Mouse (Mus musculus): ENCODE results near the gene Nav2. TPM values are rescaled to one million over a fixed set of nuclear protein-coding genes. Genes with fewer than 3 reads are reported as not detected.

The Nav2 gene
- polyA plus RNA-seq, 1 experiment = 46.2 TPM

DNA sequence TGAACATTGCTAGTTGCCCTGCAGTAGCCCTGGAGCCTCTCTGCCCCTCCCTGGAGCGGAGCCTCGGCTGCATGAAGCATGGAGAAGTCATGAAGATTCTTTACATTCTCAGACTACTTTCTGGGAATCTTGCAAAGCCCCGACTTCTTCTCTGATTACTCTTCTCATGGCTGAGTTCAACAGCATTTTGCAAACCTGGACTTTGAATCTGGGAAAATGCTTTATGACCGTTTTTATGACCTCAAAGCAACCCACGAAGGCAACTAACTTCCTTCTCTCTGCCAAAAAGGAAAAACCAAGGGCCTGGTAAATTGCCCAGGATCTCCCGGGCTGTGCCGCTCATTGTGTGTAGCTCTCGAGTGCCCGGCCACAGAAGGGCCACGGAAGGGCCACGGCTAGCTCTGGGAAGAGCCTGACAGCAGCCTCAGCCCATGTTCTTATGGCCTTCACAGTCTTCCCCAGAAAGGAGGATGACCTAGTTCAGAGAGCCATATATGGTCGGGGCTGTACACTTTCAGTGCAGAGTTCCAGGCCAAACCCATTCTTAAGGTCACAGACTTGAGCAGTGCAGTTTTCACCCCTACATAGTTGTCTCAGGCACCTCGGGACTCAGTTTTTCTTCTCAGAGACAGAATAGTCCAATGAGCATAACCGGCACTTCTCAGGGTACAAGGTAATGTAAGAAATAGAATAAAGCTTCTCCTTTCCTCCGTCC, 409.8 kb downstream of the Nav2 start:
- Histone ChIP-seq H3K27ac (ENCODE audit: control insufficient read depth, insufficient read depth, low read length) (no peak overlapping the region), H3K4me1 (replicated peaks; ENCODE audit: control insufficient read depth, insufficient read depth, low read length) (no peaks in the 10 kb centered on the region), H3K36me3 (ENCODE audit: control insufficient read depth, insufficient read depth, low read length) (no peaks in the 10 kb centered on the region), H3K27me3 (ENCODE audit: control insufficient read depth, insufficient read depth, low read length) (no peaks in the 10 kb centered on the region), H3K4me3 (ENCODE audit: control insufficient read depth, insufficient read depth, low read length) (no peak overlapping the region)
- DNase-seq = no peak
- 59% methylated on average over 15 of the region's 15 CpGs for whole genome bisulfite sequencing
- no peak for TF ChIP-seq CTCF (IDR thresholded peaks at IDR 0.05; ENCODE audit: borderline replicate concordance, control insufficient read depth, extremely low read depth, insufficient read depth, low read length, poor library complexity)
- no peak for TF ChIP-seq POLR2A (IDR thresholded peaks at IDR 0.05; ENCODE audit: control insufficient read depth, extremely low read depth, insufficient read depth, low read length, poor library complexity)

DNA sequence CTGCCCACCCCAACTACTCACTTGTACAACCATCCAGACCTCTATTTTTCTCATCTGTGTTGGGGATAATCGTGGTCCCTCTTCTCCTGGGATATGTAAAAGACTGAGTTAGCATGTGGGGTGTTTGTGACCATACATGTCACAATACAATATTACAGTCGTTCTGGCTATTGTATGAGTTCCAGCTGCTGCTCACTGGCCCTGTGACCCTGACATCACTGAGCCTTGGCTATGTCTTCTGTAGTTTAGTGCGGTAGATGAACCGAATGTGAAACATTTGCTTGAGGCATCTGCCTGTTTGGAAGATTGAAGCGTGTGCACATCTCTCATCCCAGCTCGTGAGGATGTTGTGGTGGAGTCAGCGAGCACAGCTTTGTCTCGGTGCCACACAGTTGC, 410.4 kb downstream of the Nav2 start:
- DNase-seq = no peak
- H3K4me1 ChIP-seq (replicated peaks; ENCODE audit: control insufficient read depth, insufficient read depth, low read length) = no peaks in the 10 kb centered on the region
- H3K36me3 ChIP-seq (ENCODE audit: control insufficient read depth, insufficient read depth, low read length) = no peaks in the 10 kb centered on the region
- TF ChIP-seq CTCF (IDR thresholded peaks at IDR 0.05; ENCODE audit: borderline replicate concordance, control insufficient read depth, extremely low read depth, insufficient read depth, low read length, poor library complexity) = no peak
- TF ChIP-seq POLR2A (IDR thresholded peaks at IDR 0.05; ENCODE audit: control insufficient read depth, extremely low read depth, insufficient read depth, low read length, poor library complexity) = no peak
- 94% methylated on average over 8 of the region's 8 CpGs for WGBS
- no peaks in the 10 kb centered on the region for H3K27me3 ChIP-seq (ENCODE audit: control insufficient read depth, insufficient read depth, low read length)
- H3K4me3 ChIP-seq (ENCODE audit: control insufficient read depth, insufficient read depth, low read length) = no peak overlapping the region
- H3K27ac ChIP-seq (ENCODE audit: control insufficient read depth, insufficient read depth, low read length) = no peak overlapping the region

DNA sequence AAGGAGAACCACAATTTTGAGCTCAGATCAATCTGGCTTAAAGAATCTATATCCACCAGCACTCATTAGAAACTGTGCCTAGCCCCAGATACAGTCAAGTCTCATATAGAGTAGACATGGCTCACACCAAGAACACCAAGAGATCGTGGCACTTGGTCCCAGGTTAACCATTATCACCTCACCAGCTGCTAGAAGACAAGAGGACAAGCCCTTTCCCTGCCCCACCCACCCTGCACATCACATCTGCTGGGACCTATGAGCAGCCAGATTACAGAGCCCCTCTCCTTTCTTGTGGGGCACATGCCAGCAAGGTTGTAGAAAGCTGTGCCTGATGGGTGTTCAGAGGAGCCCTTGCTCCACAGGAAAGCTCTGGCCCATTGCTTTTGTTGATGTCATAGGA, 411.5 kb downstream of the Nav2 start:
- no peaks in the 10 kb centered on the region for H3K4me1 ChIP-seq (replicated peaks; ENCODE audit: control insufficient read depth, insufficient read depth, low read length)
- WGBS = 75% methylated on average over 1 of the region's 1 CpGs
- no peak for TF ChIP-seq CTCF (IDR thresholded peaks at IDR 0.05; ENCODE audit: borderline replicate concordance, control insufficient read depth, extremely low read depth, insufficient read depth, low read length, poor library complexity)
- TF ChIP-seq POLR2A (IDR thresholded peaks at IDR 0.05; ENCODE audit: control insufficient read depth, extremely low read depth, insufficient read depth, low read length, poor library complexity) = no peak
- no peaks in the 10 kb centered on the region for H3K27me3 ChIP-seq (ENCODE audit: control insufficient read depth, insufficient read depth, low read length)
- no peak overlapping the region for H3K27ac ChIP-seq (ENCODE audit: control insufficient read depth, insufficient read depth, low read length)
- DNase-seq = no peak
- H3K4me3 ChIP-seq (ENCODE audit: control insufficient read depth, insufficient read depth, low read length) = no peak overlapping the region
- H3K36me3 ChIP-seq (ENCODE audit: control insufficient read depth, insufficient read depth, low read length) = no peaks in the 10 kb centered on the region

DNA sequence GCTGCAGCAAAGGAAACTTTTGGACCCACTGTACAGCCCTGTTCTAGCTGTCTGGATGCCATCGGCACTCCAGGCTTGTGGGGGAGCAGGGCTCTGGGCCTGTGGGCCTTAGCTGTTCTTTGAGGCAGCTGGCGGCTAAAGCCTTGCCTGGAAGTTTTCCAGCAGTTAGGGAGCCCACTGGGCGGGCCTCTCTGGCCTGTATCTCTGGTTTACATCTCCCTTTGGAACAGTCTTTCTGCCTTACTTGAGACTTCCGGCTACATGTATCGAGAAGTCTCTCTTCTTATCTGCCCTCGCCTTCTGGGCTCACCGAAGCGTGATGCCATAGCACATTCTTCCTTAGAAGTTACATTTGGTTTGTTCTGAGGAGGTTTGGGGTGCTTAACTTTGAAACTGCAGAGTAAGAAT, 412.6 kb downstream of the Nav2 start:
- no peaks in the 10 kb centered on the region for H3K27me3 ChIP-seq (ENCODE audit: control insufficient read depth, insufficient read depth, low read length)
- no peak overlapping the region for H3K4me3 ChIP-seq (ENCODE audit: control insufficient read depth, insufficient read depth, low read length)
- TF ChIP-seq CTCF (IDR thresholded peaks at IDR 0.05; ENCODE audit: borderline replicate concordance, control insufficient read depth, extremely low read depth, insufficient read depth, low read length, poor library complexity) = no peak
- no peak for TF ChIP-seq POLR2A (IDR thresholded peaks at IDR 0.05; ENCODE audit: control insufficient read depth, extremely low read depth, insufficient read depth, low read length, poor library complexity)
- H3K36me3 ChIP-seq (ENCODE audit: control insufficient read depth, insufficient read depth, low read length) = no peaks in the 10 kb centered on the region
- no peak for DNase-seq
- WGBS = 85% methylated on average over 8 of the region's 8 CpGs
- H3K27ac ChIP-seq (ENCODE audit: control insufficient read depth, insufficient read depth, low read length) = no peak overlapping the region
- H3K4me1 ChIP-seq (replicated peaks; ENCODE audit: control insufficient read depth, insufficient read depth, low read length) = no peaks in the 10 kb centered on the region

DNA sequence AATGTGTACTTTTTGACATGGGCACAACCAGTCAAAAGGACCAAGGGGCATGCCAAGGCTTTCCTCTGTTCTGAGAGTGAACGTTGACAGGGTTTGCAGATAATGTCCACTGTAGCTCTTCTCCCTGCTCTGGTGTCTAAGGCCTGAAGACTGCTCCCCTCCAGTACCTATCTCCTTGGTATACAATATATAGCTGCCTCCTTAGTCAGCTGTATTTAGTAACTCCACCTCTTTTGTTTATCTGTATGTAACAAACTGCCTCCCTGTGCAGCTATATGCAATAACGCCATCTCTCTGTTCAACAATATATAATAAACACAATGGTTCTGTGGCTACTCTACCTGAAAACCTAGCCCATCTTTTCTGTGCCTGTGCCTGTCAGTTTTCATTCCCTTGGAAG, 413.7 kb downstream of the Nav2 start:
- DNase-seq = no peak
- TF ChIP-seq CTCF (IDR thresholded peaks at IDR 0.05; ENCODE audit: borderline replicate concordance, control insufficient read depth, extremely low read depth, insufficient read depth, low read length, poor library complexity) = no peak
- no peak for TF ChIP-seq POLR2A (IDR thresholded peaks at IDR 0.05; ENCODE audit: control insufficient read depth, extremely low read depth, insufficient read depth, low read length, poor library complexity)
- Histone ChIP-seq H3K27ac (ENCODE audit: control insufficient read depth, insufficient read depth, low read length) (no peak overlapping the region), H3K4me1 (replicated peaks; ENCODE audit: control insufficient read depth, insufficient read depth, low read length) (no peaks in the 10 kb centered on the region), H3K4me3 (ENCODE audit: control insufficient read depth, insufficient read depth, low read length) (no peak overlapping the region), H3K36me3 (ENCODE audit: control insufficient read depth, insufficient read depth, low read length) (no peaks in the 10 kb centered on the region), H3K27me3 (ENCODE audit: control insufficient read depth, insufficient read depth, low read length) (no peaks in the 10 kb centered on the region)
- WGBS = 93% methylated on average over 2 of the region's 2 CpGs

DNA sequence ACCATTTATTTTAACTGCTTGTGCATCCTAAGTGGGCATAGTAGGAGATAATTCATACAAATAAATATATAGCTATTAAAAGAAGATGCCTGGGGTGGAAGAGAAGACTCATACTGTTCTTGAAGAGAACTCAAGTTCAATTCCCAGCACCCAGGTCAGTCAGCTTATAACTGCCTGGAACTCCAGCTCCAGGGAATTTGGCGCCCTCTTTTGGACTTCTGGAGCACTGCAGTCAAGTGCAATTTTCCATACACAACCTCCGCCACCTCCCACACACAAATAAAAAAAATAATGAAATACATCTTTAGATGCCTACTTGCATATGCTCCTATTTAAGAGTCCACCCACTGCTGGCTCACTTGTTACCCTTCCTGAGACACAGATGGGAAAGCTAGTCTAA, 416.1 kb downstream of the Nav2 start:
- WGBS = 93% methylated on average over 2 of the region's 2 CpGs
- no peaks in the 10 kb centered on the region for H3K36me3 ChIP-seq (ENCODE audit: control insufficient read depth, insufficient read depth, low read length)
- no peak overlapping the region for H3K4me3 ChIP-seq (ENCODE audit: control insufficient read depth, insufficient read depth, low read length)
- H3K4me1 ChIP-seq (replicated peaks; ENCODE audit: control insufficient read depth, insufficient read depth, low read length) = no peaks in the 10 kb centered on the region
- DNase-seq = no peak
- H3K27me3 ChIP-seq (ENCODE audit: control insufficient read depth, insufficient read depth, low read length) = no peaks in the 10 kb centered on the region
- no peak overlapping the region for H3K27ac ChIP-seq (ENCODE audit: control insufficient read depth, insufficient read depth, low read length)
- no peak for TF ChIP-seq POLR2A (IDR thresholded peaks at IDR 0.05; ENCODE audit: control insufficient read depth, extremely low read depth, insufficient read depth, low read length, poor library complexity)
- TF ChIP-seq CTCF (IDR thresholded peaks at IDR 0.05; ENCODE audit: borderline replicate concordance, control insufficient read depth, extremely low read depth, insufficient read depth, low read length, poor library complexity) = no peak
